Mouse (Mus musculus): ENCODE results near the gene Rpl27. TPM values are rescaled to one million over a fixed set of nuclear protein-coding genes. Genes with fewer than 3 reads are reported as not detected.
"Not testable (repeated sequence)": the region's sequence is repeated elsewhere in the genome, so short reads cannot be mapped to it uniquely, and the experiment has no call there.

Rpl27 gene
- total RNA-seq, 1 experiment from 2014 or later = 1,010 TPM

DNA sequence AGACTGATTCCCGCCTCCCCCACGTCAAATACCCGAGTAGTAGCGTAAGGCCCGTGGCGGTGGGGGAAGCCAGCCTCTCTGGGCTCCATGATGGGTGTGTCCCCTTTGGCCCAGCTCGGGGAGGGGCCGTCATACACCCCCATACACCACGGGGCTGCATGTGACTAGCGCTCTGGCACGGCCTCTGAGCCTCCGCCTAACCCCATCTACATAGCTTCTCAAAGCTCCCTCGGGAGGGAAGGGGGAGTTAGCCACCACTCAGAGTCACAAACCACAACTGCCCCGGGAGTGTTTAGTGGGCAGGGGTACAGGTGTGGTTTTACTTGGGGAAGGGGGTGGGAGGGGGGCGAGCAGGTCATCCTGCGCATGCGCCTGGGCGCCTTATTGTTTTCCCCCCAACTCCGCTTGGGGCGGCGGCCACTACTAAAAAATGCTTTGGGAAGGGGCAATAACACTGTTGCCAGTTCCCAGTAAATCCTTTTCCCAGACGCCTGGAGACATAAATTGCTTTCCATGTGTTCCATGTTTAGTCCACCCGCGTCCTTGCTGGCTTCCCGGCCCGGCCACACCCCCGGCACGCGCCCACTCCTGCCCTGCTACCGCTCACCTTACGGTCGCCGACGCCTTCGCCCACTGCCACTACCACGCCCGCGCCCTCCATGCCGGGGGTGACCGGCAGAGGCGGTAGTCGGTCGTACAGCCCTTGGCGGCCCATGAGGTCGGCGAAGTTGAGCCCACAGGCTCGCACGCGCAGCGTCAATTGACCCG, 23.2 kb downstream of the Rpl27 start:
- ATAC-seq (replicated peaks; ENCODE audit: insufficient number of reproducible peaks, low FRiP score, low TSS enrichment, poor library complexity, severe bottlenecking) = peak; percentile 44

DNA sequence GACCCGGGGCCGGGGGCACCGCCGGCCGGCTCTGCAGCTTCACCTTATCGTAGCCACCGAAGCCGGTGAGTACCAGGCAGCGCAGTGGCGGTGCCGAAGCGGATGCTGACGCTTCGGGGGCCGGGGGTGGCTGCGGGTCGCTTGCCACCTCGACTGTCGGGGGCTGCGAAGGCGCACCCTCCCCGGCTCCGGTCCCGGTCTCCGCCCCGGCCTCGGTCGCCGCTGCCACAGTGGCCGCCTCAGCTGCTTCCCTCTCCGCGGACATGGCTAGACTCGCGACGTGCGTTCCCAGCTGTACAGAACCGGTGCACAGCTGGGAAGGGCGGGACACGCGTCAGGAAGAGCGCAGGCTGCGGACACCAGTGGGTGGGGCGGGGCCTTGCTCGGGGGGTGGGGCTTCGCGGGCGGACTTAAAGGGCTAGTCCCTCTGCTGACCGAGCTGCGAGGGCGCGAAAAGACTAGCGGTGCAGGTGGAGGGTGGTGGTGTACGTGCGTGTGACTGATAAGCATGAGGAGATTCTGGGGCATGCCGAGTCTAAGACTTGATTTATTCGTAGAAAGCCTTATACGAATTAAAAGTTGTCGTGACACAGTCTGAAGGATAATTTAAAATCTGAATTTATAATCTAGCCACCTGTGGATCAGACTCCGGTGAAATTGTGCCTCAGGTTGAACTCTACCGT, 23.9 kb downstream of the Rpl27 start, which contains the start of gene Vat1:
TSS of gene Vat1 (minus strand) at position 362 of the 683 bp plus-strand sequence.
- ATAC-seq (replicated peaks; ENCODE audit: insufficient number of reproducible peaks, low FRiP score, low TSS enrichment, poor library complexity, severe bottlenecking) = peak; percentile 49; the same call in 1 of the 2 replicates

DNA sequence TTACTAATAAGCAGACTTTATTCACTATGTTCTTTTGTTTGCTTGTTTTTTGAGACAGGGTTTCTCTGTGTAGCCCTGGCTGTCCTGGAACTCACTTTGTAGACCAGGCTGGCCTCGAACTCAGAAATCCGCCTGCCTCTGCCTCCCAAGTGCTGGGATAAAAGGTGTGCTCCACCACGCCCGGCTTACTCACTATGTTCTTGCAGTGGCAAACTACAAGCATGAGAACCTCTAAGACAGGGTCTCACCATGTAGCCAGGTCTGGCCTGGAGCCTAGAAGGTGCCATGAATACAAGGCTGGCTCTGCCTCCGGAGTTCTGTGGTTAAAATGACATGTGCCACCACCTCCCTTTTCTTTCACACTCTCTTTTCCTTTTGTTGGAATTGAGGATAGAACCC, 24.5 kb downstream of the Rpl27 start:
- not testable (repeated sequence) for ATAC-seq (replicated peaks; ENCODE audit: insufficient number of reproducible peaks, low FRiP score, low TSS enrichment, poor library complexity, severe bottlenecking)

DNA sequence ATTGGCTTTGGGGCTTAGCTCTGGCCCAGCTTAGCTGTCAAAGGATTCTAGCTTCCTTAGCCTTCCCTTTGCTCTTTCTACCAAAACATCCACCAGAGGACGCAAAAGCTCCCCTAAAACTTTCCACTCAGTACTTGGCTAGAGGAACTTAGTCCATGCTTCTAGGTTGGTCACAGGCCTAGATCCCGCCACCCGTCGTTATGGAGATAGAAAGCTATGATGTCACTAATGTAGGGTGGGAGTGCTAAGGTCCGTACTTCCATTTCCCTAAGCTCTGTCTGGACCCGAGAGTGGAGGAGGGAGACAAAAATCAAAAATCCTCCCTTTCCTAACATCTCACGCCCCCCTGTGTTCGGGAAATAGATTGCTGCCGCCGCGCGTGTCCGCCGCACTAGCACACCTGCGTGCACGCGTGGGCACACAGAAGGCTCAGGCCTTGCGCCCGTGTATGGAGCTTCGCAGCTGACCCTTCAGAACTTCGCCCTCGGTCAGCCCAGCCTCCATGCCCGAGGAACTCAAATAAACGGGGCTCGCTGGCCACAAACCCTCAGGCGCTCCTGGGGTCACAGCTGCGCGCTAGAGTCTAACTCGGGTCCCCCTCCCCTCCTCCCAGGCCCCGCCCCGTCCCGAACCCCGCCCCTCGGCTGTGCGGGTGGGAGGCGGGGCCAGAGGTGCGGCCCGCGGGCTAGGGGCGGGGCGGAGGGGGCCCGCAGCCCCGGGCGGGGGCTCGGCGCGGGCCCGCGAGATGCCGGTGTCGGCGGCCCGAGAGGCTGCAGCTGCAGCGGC, 25.6 kb downstream of the Rpl27 start:
- peak; percentile 45 for ATAC-seq (replicated peaks; ENCODE audit: insufficient number of reproducible peaks, low FRiP score, low TSS enrichment, poor library complexity, severe bottlenecking)

DNA sequence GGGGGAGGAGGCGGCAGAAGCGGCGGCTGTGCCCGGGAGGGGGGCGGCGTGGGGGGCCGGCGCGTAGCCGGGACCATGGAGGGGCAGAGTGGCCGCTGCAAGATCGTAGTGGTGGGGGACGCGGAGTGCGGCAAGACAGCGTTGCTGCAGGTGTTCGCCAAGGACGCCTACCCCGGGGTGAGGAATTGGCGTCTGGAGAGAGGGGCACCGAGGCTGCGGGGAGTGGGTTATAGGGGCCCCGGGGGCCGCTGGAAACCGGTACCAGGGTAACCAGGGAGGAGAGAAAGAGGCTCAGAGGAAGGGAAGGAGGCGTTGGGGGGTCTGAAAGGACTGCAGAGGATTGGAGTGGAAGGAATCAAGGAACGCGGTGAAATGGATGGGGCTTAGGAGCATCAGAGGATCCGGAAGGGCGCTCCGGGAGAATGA, 26.2 kb downstream of the Rpl27 start:
- ATAC-seq (replicated peaks; ENCODE audit: insufficient number of reproducible peaks, low FRiP score, low TSS enrichment, poor library complexity, severe bottlenecking) = no peak

DNA sequence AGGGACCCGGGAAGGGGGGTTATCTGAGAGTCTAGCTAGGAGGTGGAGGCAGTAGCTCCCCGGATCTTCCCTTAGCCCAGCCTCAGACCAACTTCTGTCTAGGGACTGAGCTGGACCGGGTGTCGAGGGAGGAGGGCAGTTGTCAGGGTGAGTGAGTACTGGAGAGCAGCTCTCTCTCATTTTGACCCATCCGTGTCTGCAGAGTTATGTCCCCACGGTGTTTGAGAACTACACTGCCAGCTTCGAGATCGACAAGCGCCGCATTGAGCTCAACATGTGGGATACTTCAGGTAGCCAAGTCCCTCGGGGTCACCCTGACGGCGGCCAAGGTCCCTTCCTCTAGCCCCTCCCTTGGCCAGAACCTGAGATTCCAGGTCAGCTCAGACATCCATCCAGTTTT, 26.6 kb downstream of the Rpl27 start:
- ATAC-seq (replicated peaks; ENCODE audit: insufficient number of reproducible peaks, low FRiP score, low TSS enrichment, poor library complexity, severe bottlenecking) = no peak

GRCm38 (mm10) chr11:101469155-101469554, 27.1 kb downstream of the Rpl27 start:
- ATAC-seq (replicated peaks; ENCODE audit: insufficient number of reproducible peaks, low FRiP score, low TSS enrichment, poor library complexity, severe bottlenecking) = no peak

DNA sequence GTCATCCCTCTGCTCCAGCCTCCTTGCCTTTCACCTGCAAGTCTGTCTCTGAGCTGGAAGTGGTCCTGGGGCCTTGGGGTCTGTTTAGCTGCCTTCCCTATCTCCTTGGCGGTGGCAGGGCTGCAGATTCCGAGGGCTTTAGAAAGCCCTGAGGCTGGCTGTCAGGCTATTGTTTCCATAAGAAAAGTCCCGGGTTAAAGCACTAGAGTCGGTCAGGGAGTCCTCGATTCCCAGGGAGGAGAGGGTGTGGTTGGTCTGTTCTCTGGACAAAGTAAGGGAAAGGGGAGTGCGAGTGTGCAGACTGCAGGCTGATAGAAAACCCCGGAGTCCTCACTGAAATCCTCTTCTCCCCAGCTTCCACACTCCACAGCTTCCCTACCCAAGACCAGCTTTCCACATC, 28.1 kb downstream of the Rpl27 start:
- no peak for ATAC-seq (replicated peaks; ENCODE audit: insufficient number of reproducible peaks, low FRiP score, low TSS enrichment, poor library complexity, severe bottlenecking)

DNA sequence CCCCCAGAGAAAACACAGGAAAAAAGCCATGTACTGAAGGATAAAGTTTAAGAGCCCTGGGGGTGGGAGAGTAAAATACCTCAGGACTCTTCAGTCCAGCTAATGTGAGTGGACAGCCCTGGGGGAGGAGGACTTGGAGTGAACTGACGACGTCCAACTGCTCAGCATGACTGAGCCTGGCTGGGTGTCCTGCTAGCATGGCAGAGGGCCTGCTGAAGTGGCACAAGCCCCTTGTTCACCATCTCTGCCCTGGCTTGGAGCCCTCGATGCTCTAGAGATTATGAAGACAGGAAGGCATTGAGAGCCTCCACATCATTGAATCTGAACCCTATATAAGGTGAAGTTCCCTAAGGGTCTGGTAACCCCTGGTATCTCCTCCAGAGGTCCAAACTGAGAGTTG, 29.8 kb downstream of the Rpl27 start:
- no peak for ATAC-seq (replicated peaks; ENCODE audit: insufficient number of reproducible peaks, low FRiP score, low TSS enrichment, poor library complexity, severe bottlenecking)

DNA sequence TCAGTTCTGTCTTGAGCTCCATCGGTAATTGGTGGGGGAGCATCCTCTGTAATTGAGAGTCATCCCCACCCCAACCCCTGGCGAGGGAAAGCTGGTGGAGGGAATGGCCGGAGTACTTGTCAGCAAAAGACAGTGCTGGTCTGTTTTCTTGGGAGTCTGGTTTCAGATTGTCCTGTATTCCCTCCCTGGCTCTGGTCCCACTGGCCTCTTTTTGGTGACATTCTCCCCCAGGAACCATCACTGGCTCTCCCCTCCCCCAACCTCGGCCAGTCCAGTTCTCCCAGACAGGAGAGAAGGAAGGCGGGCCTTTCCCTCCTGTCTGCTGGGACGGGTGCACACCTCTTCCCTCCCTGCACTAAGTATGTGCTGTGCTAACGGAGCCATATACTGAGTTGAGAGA, 30.2 kb downstream of the Rpl27 start:
- no peak for ATAC-seq (replicated peaks; ENCODE audit: insufficient number of reproducible peaks, low FRiP score, low TSS enrichment, poor library complexity, severe bottlenecking)

DNA sequence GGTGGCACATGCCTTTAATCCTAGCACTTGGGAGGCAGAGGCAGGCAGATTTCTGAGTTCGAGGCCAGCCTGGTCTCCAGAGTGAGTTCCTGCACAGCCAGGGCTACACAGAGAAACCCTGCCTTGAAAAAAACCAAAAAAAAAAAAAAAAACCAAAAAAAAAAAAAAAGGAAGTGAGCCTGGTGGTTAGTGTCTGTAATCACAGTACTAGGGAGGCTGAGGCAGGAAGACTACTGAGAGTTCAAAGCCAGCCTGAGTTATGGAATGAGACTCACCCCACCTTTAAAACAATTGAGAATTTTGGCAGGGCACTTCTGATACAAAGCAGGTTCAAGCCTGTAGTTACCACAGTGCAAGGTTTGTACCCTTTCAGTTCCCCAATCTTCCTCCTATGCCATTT, 31.6 kb downstream of the Rpl27 start:
- ATAC-seq (replicated peaks; ENCODE audit: insufficient number of reproducible peaks, low FRiP score, low TSS enrichment, poor library complexity, severe bottlenecking) = not testable (repeated sequence)

GRCm38 (mm10) chr11:101474298-101474697, 32.2 kb downstream of the Rpl27 start:
- no peak for ATAC-seq (replicated peaks; ENCODE audit: insufficient number of reproducible peaks, low FRiP score, low TSS enrichment, poor library complexity, severe bottlenecking)

DNA sequence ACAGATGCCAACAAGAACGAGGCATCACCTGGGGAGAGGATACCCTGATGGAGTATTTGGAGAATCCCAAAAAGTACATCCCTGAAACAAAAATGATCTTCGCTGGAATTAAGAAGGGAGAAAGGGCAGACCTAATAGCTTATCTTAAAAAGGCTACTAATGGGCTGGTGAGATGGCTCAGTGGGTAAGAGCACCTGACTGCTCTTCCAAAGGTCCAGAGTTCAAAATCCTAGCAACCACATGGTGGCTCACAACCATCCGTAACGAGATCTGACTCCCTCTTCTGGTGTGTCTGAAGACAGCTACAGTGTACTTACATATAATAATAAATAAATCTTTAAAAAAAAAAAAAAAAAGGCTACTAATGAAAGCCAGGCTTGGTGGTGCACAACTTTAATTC, 34.3 kb downstream of the Rpl27 start:
- ATAC-seq (replicated peaks; ENCODE audit: insufficient number of reproducible peaks, low FRiP score, low TSS enrichment, poor library complexity, severe bottlenecking) = not testable (repeated sequence)

GRCm38 (mm10) chr11:101477194-101477551, 35.1 kb downstream of the Rpl27 start:
- ATAC-seq (replicated peaks; ENCODE audit: insufficient number of reproducible peaks, low FRiP score, low TSS enrichment, poor library complexity, severe bottlenecking) = no peak

DNA sequence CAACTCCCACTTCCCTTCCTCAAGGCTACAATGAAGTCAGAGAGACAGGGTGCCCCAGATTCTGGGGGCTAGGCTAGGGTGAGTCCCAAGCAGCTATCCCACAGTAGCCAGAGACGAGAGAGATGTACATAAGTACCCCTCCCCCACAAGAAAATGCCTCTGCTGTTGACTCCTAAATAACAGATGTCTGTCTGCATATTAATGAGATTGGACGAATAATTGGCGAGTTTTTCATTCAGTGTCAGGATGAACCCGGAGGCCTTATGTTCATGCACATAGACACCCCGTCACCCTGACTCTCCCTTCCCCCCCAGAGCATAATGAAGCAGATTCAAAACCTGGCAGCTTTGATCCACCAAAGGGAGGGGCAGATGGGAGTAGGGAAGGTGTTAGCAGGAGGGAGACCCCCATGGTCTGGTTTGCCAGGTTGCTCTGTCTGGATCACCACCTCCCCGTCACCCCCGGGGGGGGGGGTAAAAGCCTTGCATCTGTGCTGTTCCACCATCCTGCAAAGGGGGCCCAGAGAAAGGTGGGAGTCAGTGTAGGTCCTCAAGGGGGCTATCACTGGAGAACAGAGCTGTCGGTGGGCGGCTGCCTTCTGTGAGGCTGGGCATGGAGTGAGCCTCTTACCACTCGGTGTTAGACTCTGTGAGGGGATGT, 35.6 kb downstream of the Rpl27 start:
- ATAC-seq (replicated peaks; ENCODE audit: insufficient number of reproducible peaks, low FRiP score, low TSS enrichment, poor library complexity, severe bottlenecking) = no peak

DNA sequence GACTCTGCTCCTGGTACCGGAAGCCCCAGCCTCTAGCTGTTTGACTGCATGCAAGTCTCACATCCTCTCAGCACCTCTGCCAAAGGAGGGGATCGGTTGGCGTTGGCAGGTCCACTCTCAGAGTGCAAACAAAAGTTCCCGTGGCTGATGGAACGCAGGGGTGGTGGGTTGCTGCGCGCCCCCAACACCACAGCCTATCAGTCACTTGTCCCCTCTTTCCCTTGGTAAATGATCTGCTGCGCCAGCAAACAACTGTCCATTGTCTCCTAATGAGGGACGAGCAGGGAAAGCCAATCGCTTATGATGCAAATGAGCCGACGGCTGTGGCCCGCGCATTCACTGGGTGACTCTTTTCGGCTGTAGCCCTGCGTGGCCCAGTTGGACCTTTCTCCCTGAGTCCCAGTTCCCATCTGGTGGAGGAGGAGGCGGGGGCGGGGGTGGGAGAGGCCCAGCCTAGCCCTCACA, 37.1 kb downstream of the Rpl27 start:
- no peak for ATAC-seq (replicated peaks; ENCODE audit: insufficient number of reproducible peaks, low FRiP score, low TSS enrichment, poor library complexity, severe bottlenecking)

DNA sequence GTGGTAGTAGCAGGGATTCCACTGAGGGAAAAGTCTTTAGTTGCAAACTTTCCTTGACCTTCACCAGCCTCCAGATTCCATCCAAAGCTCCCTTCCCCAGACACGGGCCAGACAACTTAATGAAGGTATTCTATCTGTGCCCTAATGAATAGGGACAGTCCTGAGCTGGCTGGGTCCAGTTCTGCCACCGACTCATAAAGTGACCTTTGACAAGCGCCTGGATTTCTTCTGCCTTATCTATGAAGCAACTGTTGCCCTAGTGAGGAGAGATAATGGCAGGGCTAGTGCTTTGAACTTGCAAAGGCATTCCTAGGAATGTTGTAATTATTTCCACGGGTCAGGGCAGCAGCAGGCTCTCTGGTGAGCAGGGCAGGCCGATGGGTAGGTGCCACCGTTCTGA, 38.8 kb downstream of the Rpl27 start:
- ATAC-seq (replicated peaks; ENCODE audit: insufficient number of reproducible peaks, low FRiP score, low TSS enrichment, poor library complexity, severe bottlenecking) = no peak

GRCm38 (mm10) chr11:101483804-101484203, 41.7 kb downstream of the Rpl27 start:
- ATAC-seq (replicated peaks; ENCODE audit: insufficient number of reproducible peaks, low FRiP score, low TSS enrichment, poor library complexity, severe bottlenecking) = no peak

DNA sequence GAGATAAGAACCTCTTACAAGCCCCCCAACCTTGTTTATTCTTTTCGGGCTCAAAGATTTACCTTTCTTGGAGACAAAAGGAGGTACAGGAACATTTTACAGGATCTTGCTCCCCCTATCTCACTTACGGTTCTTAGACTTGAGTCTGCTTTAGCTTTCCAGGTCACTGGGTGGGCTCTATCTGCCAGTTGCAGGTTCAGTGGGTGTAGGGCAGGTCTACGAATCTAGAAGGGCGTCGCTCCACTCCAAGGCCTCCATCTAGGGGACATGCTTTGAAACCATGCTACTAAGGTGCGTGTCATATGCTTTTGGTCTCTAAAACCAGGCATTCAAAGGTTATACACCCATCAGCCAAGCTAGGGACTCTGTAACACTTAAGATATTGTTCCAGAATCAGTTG, 42.1 kb downstream of the Rpl27 start:
- ATAC-seq (replicated peaks; ENCODE audit: insufficient number of reproducible peaks, low FRiP score, low TSS enrichment, poor library complexity, severe bottlenecking) = no peak

Data from monocyte, adult 5-6 weeks (primary cell).